Mouse (Mus musculus): ENCODE measurements around the gene Cldn10. TPM values are rescaled to one million over a fixed set of nuclear protein-coding genes. Genes with fewer than 3 reads are reported as not detected.
A peak's percentile ranks its signal among the peaks of the same experiment; 100 is the strongest.

The Cldn10 gene
- total RNA-seq, 2 experiments from 2014 or later = 0.10 TPM; not detected in 1

GRCm38 (mm10) chr14:118907592-118907991 lies 119.9 kb downstream of the Cldn10 start:
- ATAC-seq (replicated peaks; ENCODE audit: poor library complexity) = no peak

GRCm38 (mm10) chr14:118909872-118910271 lies 122.2 kb downstream of the Cldn10 start:
- ATAC-seq (replicated peaks; ENCODE audit: poor library complexity) = no peak

DNA sequence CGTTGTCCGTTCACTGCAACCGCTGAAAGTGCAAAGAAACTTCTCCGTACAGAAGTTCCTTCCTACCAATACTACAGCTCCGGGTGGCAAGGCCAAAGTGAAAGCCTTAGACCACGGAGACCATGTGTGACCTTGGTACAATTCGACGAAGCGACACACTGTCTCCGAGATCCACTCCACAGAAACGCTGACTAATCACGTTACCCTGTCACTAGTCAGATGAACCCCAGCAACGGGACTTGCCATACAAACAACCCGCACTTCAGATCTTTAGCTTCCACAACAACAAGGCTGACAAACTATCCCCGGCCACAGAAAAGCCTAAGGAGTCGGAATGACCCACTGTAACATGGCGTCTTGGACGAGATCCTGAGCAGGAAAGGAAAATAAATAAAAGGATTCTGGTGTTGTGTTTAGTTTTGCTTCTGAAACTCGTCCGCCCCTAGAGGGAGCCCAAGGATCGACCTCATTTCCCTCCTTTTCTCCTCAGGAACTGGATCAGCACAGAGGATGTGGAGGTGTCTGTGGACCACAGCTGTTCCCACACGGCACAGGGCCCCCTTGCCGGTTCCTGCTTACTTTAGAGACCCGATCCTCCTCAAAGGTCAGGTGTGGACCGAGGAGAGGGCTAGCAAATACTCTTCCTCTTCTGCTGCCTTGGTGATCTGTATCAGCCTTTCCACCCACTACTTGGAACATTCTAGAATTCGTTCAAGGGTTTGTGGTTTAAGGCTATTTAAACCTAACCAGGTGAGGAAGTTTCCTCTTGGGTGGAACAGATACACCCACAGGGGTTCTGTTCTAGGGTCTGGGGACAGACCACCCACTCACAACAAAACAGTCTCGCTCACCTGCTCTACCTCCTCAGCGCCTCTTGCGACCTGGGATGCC lies 122.9 kb downstream of the Cldn10 start:
- peak; percentile 74 for ATAC-seq (replicated peaks; ENCODE audit: poor library complexity)

GRCm38 (mm10) chr14:118911521-118911920 lies 123.8 kb downstream of the Cldn10 start:
- ATAC-seq (replicated peaks; ENCODE audit: poor library complexity) = no peak

DNA sequence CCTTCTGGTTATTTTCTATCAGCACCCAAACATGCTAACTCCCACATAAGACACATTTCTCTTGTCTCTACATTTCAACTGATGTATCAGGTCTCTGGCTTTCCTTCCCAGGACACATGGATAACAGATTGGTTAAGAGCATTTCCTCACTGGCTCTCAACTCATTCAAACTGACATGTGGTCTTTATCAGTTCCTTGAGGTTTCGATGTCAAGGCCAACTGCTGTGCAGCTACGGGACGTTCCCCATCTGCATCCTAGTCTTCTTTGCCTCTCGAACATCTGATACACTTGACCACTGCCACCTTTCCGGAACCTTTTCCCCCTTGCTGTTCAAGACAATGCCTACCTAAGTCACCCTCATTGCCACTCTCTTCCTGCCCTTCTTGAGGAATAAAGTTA lies 125.9 kb downstream of the Cldn10 start:
- ATAC-seq (replicated peaks; ENCODE audit: poor library complexity) = peak; percentile 45

GRCm38 (mm10) chr14:118919025-118919424 lies 131.3 kb downstream of the Cldn10 start:
- peak; percentile 79 for ATAC-seq (replicated peaks; ENCODE audit: poor library complexity)

DNA sequence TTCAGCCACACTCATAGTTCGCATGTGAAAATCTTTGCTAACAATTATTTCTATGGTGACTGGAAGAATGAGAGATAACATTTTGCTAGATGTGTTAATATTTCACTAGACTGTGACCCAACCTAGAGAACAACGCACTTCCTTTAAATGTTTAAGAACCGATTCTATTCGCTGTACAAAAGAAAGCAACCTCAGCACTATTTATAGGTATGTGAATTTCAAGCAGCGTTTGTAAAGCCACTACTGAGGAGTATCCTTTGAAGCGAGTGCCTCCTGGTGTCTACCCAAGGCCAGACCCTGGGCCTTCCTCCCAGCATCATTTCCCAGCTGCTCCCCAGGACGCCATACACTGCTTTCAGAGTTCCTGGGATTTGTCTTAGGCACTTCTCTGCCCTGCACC lies 132.9 kb downstream of the Cldn10 start:
- no peak for ATAC-seq (replicated peaks; ENCODE audit: poor library complexity)

DNA sequence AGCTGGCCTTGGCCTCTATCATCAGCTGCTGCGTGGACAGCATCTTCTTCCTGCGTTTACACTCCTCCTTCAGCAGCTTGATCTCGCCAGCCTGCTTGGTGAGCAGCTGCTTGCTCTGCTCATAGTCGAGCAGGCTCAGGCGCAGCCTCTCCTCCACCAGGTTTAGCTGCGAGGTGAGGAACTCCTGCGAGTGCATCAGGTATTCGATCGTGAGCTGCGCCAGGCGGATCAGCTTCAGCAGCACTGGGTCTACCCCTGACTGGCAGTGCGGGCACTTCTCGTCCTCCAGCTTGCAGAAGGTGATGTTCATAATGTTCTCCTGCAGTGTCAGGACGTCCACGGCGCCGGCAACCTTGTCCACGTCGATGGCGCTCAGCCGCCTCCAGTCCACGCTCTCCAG lies 134.5 kb downstream of the Cldn10 start:
- no peak for ATAC-seq (replicated peaks; ENCODE audit: poor library complexity)

DNA sequence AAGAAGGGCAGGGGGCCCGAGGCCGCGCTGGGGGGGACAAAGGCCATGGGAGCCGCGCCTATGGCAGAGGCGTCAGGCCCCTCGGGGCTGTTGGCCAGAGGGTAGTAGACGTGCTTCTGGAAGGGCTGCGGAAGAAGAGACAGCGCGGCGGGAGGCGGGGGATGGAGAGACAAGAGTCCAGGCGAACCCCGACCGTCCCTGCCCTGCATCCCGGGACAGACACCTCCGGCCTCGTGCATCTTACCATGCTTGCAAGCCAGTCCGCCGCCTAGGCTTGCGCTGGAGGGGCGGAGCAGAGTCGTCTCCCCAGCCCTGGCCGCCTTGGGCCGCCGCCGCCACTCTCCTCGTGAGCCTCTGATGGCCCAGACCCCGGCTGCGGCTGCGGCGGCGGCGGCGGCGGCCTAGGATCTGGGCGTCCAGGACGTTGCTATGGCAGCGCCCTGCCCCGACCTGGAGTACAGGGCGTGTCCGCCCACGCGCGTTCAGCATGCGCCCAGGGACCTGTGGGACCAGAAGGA lies 135.0 kb downstream of the Cldn10 start:
- peak; percentile 54 for ATAC-seq (replicated peaks; ENCODE audit: poor library complexity)

Other genes with a start within 250 kb of the Cldn10 start
- 38.3 and 41.5 TPM in 2 replicates for gene Abcc4, start 81.7 kb upstream of the Cldn10 start, total RNA-seq (2015)
- 33.7 and 37.0 TPM in 2 replicates for gene Abcc4, start 81.7 kb upstream of the Cldn10 start, total RNA-seq (2017)
- gene Dzip1, start 137.6 kb downstream of the Cldn10 start, total RNA-seq (2015) = 0.46 and 0.49 TPM in 2 replicates
- 0.03 and 0.92 TPM in 2 replicates for gene Dzip1, start 137.6 kb downstream of the Cldn10 start, total RNA-seq (2017)
- 69.2 and 72.5 TPM in 2 replicates for gene Dnajc3, start 150.1 kb downstream of the Cldn10 start, total RNA-seq (2015)
- gene Dnajc3, start 150.1 kb downstream of the Cldn10 start, total RNA-seq (2017) = 116 and 124 TPM in 2 replicates